Mouse (Mus musculus): ENCODE results near the gene A430005L14Rik.

Gene A430005L14Rik

GRCm38 (mm10) chr4:153974431-153975291 lies 17.6 kb downstream of the A430005L14Rik start, which contains the start of the genes Dffb and Cep104:
Dffb (minus strand) TSS chr4:153975126.
Cep104 (plus strand) TSS chr4:153975194.
- peak; percentile 96 for DNase-seq

GRCm38 (mm10) chr4:153975292-153975662 lies 18.2 kb downstream of the A430005L14Rik start:
- DNase-seq: peak; percentile 44

- DNase-seq: no peak
Measured at GRCm38 (mm10) chr4:153975768-153976167, 18.7 kb downstream of the A430005L14Rik start.

GRCm38 (mm10) chr4:153979243-153979642 lies 22.2 kb downstream of the A430005L14Rik start:
- DNase-seq: peak; percentile 3

- DNase-seq: no peak
Measured at GRCm38 (mm10) chr4:153980470-153980869, 23.4 kb downstream of the A430005L14Rik start.

GRCm38 (mm10) chr4:153992715-153993114 lies 35.7 kb downstream of the A430005L14Rik start:
- DNase-seq: no peak

GRCm38 (mm10) chr4:153993505-153993904 lies 36.5 kb downstream of the A430005L14Rik start:
- DNase-seq: no peak

GRCm38 (mm10) chr4:154005488-154005887 lies 48.5 kb downstream of the A430005L14Rik start:
- no peak for DNase-seq

GRCm38 (mm10) chr4:154006264-154006663 lies 49.2 kb downstream of the A430005L14Rik start:
- no peak for DNase-seq

GRCm38 (mm10) chr4:154007759-154008158 lies 50.7 kb downstream of the A430005L14Rik start:
- peak; percentile 51 for DNase-seq

GRCm38 (mm10) chr4:154010907-154011645 lies 54.0 kb downstream of the A430005L14Rik start:
- no peak for DNase-seq

Measured in lung, postnatal 10 days (tissue).